Mouse (Mus musculus) v-Abl transformed pro-B cells (cell line): ENCODE data around the gene Slc25a41.

Experiments
- in situ Hi-C, 2 experiments: fragments of 400-800 bp; cut with MboI; formaldehyde crosslinking; loops; one replicate each; pipeline ENCODE4 v1.15.1; 2025; ENCODE audit not compliant: unreplicated experiment in 2 of 2

Gene Slc25a41

DNA sequence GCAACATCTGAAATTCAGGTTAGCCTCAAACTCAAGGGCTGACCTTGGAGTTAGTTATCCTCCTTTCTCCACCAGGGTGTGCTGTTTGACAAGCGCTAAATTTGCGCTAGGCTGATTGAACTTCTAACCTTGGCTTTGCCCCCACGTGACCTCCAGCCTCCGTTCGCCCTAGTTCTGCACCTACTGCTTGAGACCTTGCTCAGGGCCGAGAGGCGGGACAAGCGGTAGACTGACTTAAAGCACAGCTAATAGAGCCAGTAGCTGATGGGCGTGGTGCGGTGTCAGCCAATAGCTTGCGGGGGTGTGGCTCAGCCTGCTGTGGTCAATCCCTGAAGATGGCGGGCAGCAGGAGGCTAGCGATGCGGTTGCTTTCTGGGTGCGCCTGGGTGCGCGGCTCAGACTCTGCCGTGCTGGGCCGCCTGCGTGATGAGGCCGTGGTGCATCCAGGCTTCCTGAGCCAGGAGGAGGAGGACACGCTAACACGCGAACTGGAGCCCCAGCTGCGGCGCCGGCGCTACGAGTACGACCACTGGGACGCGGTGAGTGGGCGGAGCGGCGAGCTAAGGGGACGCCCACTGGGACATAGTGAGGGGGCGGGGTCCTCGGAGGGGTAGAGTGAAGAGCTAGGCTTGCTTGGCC, 44.3 kb downstream of the Slc25a41 start, which contains the start of gene Alkbh7:
Gene Alkbh7, plus strand, starts transcription at position 311 of the 639 bp plus-strand sequence.
- in situ Hi-C loops, result loop anchor here (5.0 to 25.0 kb wide), 8 partner anchors 80 to 1915 kb away; partner anchors contain the start of genes Gpr108 (in 2 of the 2), Trip10 (in 2 of the 2) and Dennd1c (in 1 of the 2)

DNA sequence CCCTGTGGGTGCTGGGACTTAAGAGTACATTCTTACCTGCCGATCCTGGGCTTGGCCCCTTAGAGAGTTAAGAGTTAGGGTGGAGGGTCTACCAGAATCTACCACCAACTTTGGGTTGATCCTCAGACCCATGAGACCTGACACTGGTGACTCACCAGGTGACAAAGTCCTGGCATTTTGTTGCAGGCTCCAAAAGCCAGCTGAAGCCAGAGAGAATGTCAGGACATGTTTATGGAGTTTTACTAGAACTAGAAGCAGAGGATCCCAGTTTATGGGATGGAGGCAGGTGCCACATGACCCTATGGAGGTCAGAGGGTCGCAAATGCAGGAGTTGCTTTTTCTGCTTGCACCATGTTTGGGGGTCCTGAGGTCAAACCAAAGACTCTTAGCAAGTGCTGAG, 44.9 kb downstream of the Slc25a41 start:
- in situ Hi-C loops, result loop anchor here (5.0 to 25.0 kb wide), 8 partner anchors 81 to 1916 kb away; partner anchors contain the start of genes Gpr108 (in 2 of the 2), Trip10 (in 2 of the 2) and Dennd1c (in 1 of the 2)

DNA sequence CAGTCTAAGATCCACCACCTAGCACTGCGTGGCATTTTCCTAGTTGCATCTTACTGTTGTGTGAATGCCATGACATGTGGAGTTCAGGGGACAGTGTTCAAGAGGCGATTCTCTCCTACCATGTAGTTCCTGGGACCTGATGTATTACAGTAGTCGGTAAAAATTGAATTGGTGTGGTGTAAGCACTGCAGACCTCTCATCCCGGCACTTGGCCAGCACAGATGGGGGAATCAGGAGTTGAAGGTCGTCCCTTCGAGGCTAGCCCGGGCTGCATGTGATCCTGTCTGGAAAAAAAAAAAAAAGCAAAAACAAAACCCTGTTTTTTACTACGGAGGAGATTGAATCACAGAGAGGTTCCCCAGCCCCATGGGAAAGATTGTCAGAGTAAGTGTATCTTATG, 46.4 kb downstream of the Slc25a41 start:
- in situ Hi-C loops, result loop anchor here (5.0 to 25.0 kb wide), 8 partner anchors 82 to 1917 kb away; partner anchors contain the start of genes Gpr108 (in 2 of the 2), Trip10 (in 2 of the 2) and Dennd1c (in 1 of the 2)

DNA sequence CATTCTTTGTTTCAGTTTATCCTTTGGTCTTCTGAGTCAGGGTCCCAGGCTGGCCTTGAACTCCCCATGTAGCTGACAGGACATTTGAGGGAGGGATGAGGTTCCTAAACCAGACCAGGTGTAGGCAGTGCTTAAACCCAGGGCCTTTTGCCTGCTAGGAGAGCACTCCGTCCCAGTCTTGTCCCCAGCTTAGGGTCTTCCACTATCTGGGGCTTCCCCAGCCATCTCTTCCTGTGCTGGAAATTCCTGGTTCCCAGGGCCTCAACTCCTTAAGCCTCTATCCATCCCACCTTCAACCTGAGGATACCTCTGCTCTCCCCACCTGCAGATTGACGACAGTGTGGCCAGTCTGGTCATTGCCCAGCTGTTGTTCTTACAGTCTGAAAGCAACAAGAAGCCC, 50.5 kb downstream of the Slc25a41 start:
- in situ Hi-C loops, result loop anchor here (10.0 to 25.0 kb wide), 2 partner anchors 254 to 1921 kb away; partner anchors contain the start of genes Gpr108 (in 1 of the 2) and Trip10 (in 1 of the 2)

DNA sequence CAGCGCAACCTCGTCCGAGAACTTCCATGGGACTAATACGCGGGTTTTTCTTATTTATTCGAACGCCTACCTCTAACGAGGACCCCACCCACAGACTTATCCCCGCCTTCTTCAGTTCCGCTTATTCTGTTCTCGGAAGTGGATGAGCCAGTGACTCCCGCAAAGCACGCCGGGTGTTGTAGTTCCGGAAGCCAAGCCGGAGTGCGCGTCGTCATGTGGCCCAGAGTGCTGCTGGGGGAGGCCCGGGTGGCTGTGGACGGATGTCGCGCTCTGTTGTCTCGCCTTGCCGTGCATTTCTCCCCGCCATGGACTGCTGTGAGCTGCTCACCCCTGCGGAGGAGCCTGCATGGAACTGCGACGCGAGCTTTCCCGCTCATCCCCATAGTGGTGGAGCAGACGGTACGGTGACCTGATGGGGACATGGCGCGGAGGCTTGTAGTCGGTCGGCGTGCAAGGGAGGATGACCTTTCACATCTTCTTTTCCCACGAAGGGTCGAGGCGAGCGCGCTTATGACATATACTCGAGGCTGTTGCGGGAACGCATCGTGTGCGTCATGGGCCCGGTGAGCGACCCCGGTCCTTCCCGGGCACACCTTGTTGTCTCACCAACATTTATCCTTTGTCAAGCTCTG, 51.2 kb downstream of the Slc25a41 start, which contains the start of gene Clpp:
Gene Clpp, plus strand, starts transcription at position 191 of the 632 bp plus-strand sequence.
- in situ Hi-C loops, result loop anchor here (10.0 to 25.0 kb wide), 2 partner anchors 255 to 1922 kb away; partner anchors contain the start of genes Gpr108 (in 1 of the 2) and Trip10 (in 1 of the 2)

DNA sequence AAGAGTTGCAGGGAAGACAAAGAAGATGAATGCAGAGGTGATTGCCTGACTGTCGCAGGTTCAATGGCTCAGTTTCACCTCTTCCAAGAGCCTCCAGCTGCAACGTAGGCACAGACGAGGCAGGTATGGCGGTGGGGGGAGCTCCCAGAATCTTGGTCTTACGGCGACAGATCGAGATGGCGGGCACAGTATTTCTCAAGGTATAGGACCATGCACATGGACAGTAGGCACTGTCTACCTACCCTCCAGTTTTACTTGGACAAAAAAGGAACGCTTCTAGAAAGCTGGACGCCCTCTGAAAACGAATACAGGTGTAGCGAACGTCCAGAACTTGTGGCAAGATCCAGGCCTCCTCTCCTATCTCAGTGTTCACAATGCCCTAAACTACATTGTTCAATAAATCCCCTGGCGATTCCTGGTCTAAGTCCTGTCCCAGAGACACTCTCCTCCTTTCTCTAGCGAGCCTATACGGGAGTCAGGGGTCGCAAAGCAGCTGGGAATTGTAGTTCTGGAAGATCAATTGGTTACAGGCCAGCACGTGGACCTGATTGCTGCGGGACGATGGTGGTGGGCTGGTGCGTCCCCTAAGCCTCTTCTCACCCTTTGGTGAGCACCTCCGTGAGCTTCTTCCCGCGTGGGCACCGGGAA, 51.9 kb downstream of the Slc25a41 start:
- in situ Hi-C loops, result loop anchor here (10.0 to 25.0 kb wide), 2 partner anchors 255 to 1923 kb away; partner anchors contain the start of genes Gpr108 (in 1 of the 2) and Trip10 (in 1 of the 2)

DNA sequence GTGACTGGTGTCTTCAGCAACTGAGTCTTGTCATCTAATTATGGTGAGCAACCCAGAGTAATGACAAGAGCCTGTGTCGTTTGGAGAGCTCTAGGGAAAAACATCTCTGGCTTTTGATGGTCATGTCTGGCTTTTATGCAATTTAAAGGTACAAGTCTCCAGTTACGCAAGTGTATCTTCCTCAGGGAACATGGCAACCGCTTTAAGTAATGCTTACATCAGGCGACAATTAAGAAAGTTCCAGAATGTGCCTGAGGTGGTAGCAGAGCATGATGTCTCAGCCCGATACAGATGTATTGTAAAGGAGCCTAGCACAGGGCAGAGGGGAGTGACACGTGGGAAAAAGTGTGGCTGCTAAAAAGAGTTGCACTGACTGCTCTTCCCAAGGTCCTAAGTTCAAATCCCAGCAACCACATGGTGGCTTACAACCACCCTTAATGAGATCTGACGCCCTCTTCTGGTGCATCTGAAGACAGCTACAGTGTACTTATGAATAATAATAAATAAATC, 52.5 kb downstream of the Slc25a41 start:
- in situ Hi-C loops, result loop anchor here (25.0 kb wide), 1 partner anchor 1923 kb away; no protein-coding TSS in a partner anchor

DNA sequence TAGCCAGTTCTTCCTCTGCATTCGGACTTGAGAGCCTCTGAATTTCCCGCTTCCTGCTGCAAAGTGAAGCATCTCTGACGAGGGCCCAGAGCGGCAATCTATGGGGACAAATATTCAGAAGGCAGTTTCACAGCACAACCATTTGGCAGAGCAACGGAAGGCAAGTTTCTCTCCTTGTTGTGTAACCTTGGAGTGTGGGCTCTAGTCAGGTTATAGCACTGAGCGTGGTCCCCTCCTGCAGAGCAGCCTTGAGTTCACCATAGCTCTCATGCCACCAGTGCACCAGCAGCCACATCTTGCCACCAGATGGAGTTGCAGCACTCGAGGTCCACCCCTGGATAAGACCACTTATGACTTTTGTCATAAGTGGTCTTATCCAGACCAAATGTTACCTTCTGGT, 53.0 kb downstream of the Slc25a41 start:
- in situ Hi-C loops, result loop anchor here (25.0 kb wide), 1 partner anchor 1924 kb away; no protein-coding TSS in a partner anchor

DNA sequence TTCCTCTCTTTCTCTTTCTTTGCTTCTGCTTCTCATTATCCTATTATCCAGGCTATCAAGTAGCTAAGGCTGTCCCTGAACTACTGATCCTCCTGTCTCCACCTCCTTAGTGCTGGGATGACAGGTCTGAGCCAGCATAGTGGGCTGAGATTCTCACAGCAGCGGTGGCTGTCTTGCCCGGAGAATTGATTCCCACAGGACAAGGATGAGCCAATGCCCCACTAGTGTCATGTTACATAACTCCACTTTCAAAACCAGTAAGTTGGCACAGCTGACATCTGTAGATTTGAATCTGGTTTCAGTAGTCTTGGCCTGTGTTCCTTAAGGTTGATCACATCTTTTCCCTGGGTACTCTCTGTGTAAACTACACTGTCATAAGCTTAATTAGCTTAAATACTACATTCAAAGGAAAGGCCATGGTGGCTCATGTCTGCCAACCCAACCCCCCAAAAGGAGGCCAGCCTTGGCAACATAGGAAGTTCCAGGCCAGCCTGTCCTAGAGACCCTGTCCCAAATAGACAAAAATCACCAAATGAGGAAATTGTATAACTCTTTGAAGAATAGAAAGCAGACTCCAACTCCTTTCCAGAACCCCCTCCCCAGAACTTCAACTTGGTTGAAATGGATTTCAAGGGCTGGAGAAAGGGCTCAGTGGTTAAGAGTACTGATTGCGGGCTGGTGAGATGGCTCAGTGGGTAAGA, 55.2 kb downstream of the Slc25a41 start:
- in situ Hi-C loops, result loop anchor here (25.0 kb wide), 1 partner anchor 1926 kb away; no protein-coding TSS in a partner anchor

DNA sequence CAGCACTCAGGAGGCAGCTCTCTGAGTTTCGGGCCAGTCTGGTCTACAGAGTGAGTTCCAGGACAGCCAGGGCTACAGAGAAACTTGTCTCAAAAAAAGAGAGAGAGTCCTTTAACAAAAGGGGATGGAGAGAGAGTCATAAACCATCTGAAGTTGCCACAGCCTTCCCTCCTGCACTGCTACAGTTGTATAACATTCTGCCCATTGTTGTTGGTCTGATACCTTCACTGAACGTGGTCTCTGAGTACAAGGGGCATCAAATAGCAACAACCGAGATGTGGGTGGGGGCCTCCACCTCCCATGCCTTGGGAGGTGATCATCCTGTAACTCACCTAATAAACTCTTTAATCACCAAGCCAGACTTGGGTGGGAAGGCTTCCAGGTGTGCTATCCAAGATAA, 55.8 kb downstream of the Slc25a41 start:
- in situ Hi-C loops, result loop anchor here (25.0 kb wide), 1 partner anchor 1927 kb away; no protein-coding TSS in a partner anchor

DNA sequence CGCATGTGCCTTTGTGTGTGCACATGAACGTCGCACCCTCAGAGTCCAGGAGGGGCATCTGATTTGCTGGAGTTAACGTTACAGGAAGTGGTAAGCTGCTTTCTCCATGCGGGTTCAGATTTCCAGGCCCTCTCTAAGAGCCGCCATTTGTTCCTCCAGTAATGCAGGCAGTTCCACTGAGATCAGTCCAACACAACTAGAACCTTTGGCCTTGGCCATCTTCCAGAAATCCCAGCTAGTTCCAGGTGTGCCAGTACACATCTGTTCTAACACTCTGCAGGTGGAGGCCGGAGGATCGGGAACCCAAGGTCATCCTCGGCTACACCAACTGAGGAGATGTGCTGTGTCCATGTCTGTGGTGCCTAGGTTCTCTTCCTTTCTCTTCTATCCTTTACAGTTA, 56.6 kb downstream of the Slc25a41 start:
- in situ Hi-C loops, result loop anchor here (25.0 kb wide), 1 partner anchor 1927 kb away; no protein-coding TSS in a partner anchor
